Mouse (Mus musculus): ENCODE data around the gene Faim. TPM values are rescaled to one million over a fixed set of nuclear protein-coding genes. Genes with fewer than 3 reads are reported as not detected.
A peak's percentile ranks its signal among the peaks of the same experiment; 100 is the strongest.

Gene Faim
- polyA plus RNA-seq, 1 experiment from 2014 or later = 106 TPM

DNA sequence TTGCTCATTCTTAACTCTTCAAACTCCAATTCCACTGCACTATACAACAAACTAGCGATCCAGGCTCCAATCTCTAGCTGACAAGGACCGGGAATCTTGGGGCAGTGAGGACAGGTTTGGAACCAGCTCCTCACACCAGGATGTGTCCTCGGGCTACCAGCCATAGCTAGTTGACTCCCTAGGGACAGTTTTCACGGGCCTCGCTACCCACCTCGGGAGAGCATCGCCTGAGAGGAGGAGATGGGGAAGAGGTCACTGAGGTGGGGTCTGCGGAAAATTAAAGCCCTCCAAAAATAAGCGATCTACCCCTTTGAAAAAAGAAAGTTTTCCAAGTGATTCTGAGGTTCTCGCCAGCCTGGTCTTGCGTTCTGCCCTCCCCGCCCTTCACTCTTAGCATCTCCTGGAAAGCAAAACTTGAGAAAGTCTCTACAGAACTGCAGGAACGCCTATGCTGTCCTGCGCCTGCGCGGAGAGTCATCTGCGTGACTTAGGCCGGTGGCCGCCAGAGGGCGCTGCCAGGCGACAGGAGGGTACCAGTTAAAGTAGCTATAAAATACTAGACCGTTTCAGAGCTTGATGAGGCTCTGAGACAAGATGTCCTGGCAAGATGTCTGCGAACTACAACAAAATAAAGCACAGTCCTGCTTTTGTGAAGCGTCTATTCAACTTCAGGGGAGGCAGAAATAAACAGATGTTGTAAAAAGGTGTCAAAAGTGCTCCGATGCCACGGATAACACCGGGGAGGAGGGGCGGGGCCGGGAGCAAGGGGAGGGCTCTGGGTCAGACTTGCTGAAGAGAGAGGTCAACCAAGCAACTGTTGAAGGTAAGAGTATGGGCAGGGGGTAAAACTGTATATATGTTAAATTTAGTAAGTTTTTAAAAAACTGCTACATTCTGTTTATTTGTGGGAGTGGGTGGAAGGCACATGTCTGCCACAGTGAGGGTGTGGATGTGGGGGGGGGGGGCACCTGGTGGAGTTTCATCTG lies 6.4 kb upstream of the Faim start:
- H3K4me3 ChIP-seq = peak overlapping the region; percentile 25
- peak; percentile 87 for ATAC-seq (ENCODE audit: low read depth)
- peaks cover 22% of the 10 kb centered on the region for H3K4me1 ChIP-seq (replicated peaks)
- H3K4me2 ChIP-seq = peak overlapping the region; percentile 54
- peaks cover 57% of the 10 kb centered on the region for H3K27me3 ChIP-seq
- no peaks in the 10 kb centered on the region for H3K9me3 ChIP-seq
- peak overlapping the region; percentile 44; the same call in 1 of the 2 replicates for H3K9ac ChIP-seq
- no peaks in the 10 kb centered on the region for H3K36me3 ChIP-seq
- 4% methylated on average over 29 of the region's 29 CpGs for WGBS
- no peak overlapping the region for H3K27ac ChIP-seq (replicated peaks)

DNA sequence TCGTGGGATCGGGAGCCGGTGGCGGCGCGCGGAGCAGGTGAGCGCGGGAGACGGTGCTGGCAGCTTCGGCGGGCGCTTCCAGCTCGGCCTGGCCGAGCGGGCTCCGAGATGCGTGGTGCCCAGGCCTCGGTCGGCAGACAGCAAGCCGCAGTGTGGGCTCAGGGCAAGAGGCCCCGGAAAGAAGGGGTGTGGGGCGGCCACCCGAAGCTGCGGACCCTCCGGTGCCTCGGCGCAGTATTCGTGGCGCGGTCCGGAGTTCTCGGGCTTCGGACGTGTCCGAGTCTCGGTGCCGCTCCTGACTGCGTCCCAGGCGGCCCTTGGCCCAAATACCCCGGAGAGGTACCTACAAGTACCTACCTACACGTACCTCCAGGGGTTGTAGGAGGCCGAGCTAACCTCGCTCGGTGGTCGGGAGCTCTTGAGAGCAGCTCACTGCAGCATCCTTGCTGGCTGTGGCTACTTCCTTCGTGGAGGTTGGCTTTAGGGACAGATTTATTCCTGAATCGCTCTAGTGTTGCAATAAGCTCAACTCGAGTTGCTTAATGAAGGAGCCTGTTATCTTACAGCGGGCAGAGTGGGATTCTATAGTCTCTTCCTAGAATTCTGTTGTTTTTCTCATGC lies 413 bp downstream of the Faim start:
- peaks cover 29% of the 10 kb centered on the region for H3K4me1 ChIP-seq (replicated peaks)
- peak overlapping the region; percentile 89 for H3K9ac ChIP-seq
- WGBS = under 1% methylated on average over 44 of the region's 50 CpGs
- H3K27me3 ChIP-seq = peaks cover 17% of the 10 kb centered on the region
- peak overlapping the region; percentile 72 for H3K4me2 ChIP-seq
- no peaks in the 10 kb centered on the region for H3K9me3 ChIP-seq
- H3K4me3 ChIP-seq = peak overlapping the region; percentile 84
- peak; percentile 67 for ATAC-seq (ENCODE audit: low read depth)
- H3K27ac ChIP-seq (replicated peaks) = peak overlapping the region; percentile 75
- H3K36me3 ChIP-seq = no peaks in the 10 kb centered on the region

- H3K9ac ChIP-seq = peak overlapping the region; percentile 89
- H3K4me3 ChIP-seq = peak overlapping the region; percentile 84
- H3K27ac ChIP-seq (replicated peaks) = no peak overlapping the region; the same call in 1 of the 2 replicates
- WGBS = 58% methylated on average over 9 of the region's 9 CpGs
- H3K4me1 ChIP-seq (replicated peaks) = peaks cover 29% of the 10 kb centered on the region
- ATAC-seq (ENCODE audit: low read depth) = no peak
- H3K36me3 ChIP-seq = no peaks in the 10 kb centered on the region
- H3K4me2 ChIP-seq = peak overlapping the region; percentile 72
- H3K9me3 ChIP-seq = no peaks in the 10 kb centered on the region
- H3K27me3 ChIP-seq = peaks cover 15% of the 10 kb centered on the region
Observed at GRCm38 (mm10) chr9:98987131-98987530, 958 bp downstream of the Faim start.

DNA sequence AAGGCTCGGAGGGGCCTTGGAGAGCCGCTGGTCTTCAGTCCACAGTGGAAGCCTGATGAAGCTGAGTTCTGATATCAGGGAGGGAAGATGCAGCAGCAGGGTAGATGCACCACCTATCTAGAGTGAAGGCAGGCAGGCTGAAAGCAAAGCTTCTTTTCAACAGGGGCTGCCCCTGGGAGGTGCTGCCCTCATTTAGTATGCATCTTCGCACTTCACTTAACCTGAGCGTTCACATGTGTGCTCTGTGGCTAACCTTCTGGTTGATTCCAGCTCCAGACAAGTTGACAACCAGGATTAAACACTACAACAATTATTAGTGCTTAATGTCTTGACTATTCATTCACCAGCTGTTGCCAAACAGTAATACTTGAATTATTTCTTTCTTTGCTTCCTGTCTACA lies 7.9 kb downstream of the Faim start:
- Histone ChIP-seq H3K27me3 (no peaks in the 10 kb centered on the region), H3K4me1 (replicated peaks) (no peaks in the 10 kb centered on the region), H3K4me3 (no peak overlapping the region), H3K9me3 (no peaks in the 10 kb centered on the region), H3K27ac (replicated peaks) (no peak overlapping the region), H3K36me3 (peaks cover 39% of the 10 kb centered on the region), H3K4me2 (no peak overlapping the region), H3K9ac (no peak overlapping the region)
- 94% methylated on average over 4 of the region's 4 CpGs for WGBS
- ATAC-seq (ENCODE audit: low read depth) = no peak

DNA sequence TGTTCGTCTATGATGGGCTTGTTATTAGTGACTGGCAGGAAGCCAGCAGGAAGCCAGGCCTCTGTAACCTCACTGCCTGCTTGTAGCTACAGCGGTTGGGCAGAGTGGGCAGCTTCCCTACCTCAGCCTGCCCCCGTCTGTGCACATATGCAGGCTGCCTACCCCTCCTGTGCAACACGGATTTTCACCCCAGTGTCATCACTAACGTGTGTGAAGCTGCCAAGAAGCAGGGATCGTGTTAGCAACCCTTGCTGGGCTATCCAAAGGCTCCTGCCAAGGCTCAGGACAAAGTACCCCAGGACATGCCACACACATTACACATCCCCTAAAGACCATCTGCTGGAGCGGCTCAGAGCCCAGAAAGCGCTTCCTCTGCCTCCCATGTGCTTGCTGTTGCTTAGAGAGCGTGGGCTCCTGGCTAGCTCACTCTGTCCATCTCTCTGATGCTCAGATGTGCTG lies 13.7 kb downstream of the Faim start:
- H3K9ac ChIP-seq = no peak overlapping the region
- 87% methylated on average over 9 of the region's 9 CpGs for WGBS
- H3K9me3 ChIP-seq = no peaks in the 10 kb centered on the region
- H3K27me3 ChIP-seq = no peaks in the 10 kb centered on the region
- H3K36me3 ChIP-seq = peaks cover 69% of the 10 kb centered on the region
- no peak overlapping the region for H3K4me3 ChIP-seq
- H3K4me1 ChIP-seq (replicated peaks) = no peaks in the 10 kb centered on the region
- H3K4me2 ChIP-seq = no peak overlapping the region
- ATAC-seq (ENCODE audit: low read depth) = no peak
- no peak overlapping the region for H3K27ac ChIP-seq (replicated peaks)

GRCm38 (mm10) chr9:99001326-99001725 lies 15.2 kb downstream of the Faim start:
- H3K36me3 ChIP-seq = peaks cover 65% of the 10 kb centered on the region

GRCm38 (mm10) chr9:99009069-99009897 lies 23.1 kb downstream of the Faim start:
- Histone ChIP-seq H3K4me3 (no peak overlapping the region), H3K27me3 (no peaks in the 10 kb centered on the region), H3K4me2 (no peak overlapping the region), H3K4me1 (replicated peaks) (0 out of 2 replicates have a peak, but pooled peaks cover 3% of the 10 kb centered on the region), H3K27ac (replicated peaks) (no peak overlapping the region), H3K9ac (no peak overlapping the region), H3K9me3 (no peaks in the 10 kb centered on the region), H3K36me3 (peaks cover 8% of the 10 kb centered on the region)
- WGBS = 77% methylated on average over 12 of the region's 12 CpGs
- ATAC-seq (ENCODE audit: low read depth) = no peak

More at GRCm38 (mm10) chr9:99001326-99001725, 15.2 kb downstream of the Faim start:
- 92% methylated on average over 6 of the region's 6 CpGs for WGBS
- H3K4me1 ChIP-seq (replicated peaks) = no peaks in the 10 kb centered on the region
- no peak overlapping the region for H3K27ac ChIP-seq (replicated peaks)
- H3K9me3 ChIP-seq = no peaks in the 10 kb centered on the region
- no peak overlapping the region for H3K4me3 ChIP-seq
- no peaks in the 10 kb centered on the region for H3K27me3 ChIP-seq
- no peak overlapping the region for H3K4me2 ChIP-seq
- no peak overlapping the region for H3K9ac ChIP-seq
- no peak for ATAC-seq (ENCODE audit: low read depth)

DNA sequence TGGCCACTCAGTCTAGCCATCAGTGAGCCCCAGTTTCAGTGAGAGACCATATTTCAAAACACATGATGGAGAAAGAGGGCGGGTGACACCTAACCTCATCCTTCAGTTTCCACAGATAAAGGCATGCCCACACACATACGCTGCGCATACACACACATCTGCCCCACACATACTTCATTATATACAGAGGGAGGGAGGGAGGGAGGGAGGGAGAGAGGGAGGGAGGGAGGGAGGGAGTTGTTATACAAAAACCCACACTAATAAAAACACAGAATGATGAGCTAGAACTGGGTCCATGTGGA lies 23.7 kb downstream of the Faim start:
- Histone ChIP-seq H3K36me3 (peaks cover 8% of the 10 kb centered on the region), H3K4me3 (no peak overlapping the region), H3K4me2 (no peak overlapping the region), H3K27ac (replicated peaks) (no peak overlapping the region), H3K9me3 (no peaks in the 10 kb centered on the region), H3K27me3 (no peaks in the 10 kb centered on the region), H3K4me1 (replicated peaks) (0 out of 2 replicates have a peak, but pooled peaks cover 3% of the 10 kb centered on the region), H3K9ac (no peak overlapping the region)
- no peak for ATAC-seq (ENCODE audit: low read depth)
- WGBS = 98% methylated on average over 3 of the region's 3 CpGs

DNA sequence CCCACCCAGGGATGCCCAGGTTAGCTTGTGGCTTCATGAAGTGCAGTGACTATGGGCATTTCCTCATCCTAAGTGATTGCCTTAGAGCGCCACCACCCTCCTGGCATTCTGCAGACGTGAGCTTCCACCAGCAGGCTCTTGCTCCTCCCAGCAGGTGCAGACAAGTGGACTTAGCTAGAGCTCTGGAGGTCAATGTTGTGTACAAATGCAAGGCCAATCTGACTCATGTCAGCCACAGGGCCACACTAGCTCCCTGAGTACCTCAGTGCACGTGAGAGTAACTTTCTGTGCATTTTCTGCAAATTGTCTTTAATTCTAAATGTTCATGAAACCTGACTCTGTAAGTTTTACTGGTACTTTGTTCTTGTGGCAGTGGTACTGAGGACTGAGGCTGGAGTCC lies 30.1 kb downstream of the Faim start:
- Histone ChIP-seq H3K9ac (no peak overlapping the region), H3K27ac (replicated peaks) (no peak overlapping the region), H3K9me3 (no peaks in the 10 kb centered on the region), H3K27me3 (no peaks in the 10 kb centered on the region), H3K4me3 (no peak overlapping the region), H3K4me2 (no peak overlapping the region), H3K4me1 (replicated peaks) (no peaks in the 10 kb centered on the region), H3K36me3 (no peaks in the 10 kb centered on the region)
- no peak for ATAC-seq (ENCODE audit: low read depth)
- 78% methylated on average over 3 of the region's 3 CpGs for WGBS

DNA sequence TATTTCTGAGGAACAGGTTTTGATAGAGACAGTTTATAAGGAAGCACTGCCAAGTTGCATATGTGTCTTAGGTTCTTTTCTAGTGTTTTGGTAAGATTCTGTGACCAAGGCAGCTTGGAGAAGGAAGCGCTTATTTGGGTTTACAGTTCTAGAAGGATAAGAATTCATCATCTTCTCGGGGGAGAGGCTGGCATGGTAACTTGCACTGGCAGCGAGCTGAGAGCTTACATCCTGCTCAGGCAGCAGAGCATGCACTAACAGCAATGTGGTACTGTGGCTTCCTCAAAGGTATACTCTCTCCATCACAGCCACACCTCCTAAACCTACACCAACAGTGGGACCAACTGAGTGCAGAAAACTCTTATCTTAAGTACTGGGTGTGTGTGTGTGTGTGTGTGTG lies 30.6 kb downstream of the Faim start:
- H3K36me3 ChIP-seq = no peaks in the 10 kb centered on the region
- H3K27ac ChIP-seq (replicated peaks) = no peak overlapping the region
- no peak overlapping the region for H3K4me3 ChIP-seq
- no peak overlapping the region for H3K9ac ChIP-seq
- no peak for ATAC-seq (ENCODE audit: low read depth)
- no peak overlapping the region for H3K4me2 ChIP-seq
- no peaks in the 10 kb centered on the region for H3K9me3 ChIP-seq
- H3K27me3 ChIP-seq = no peaks in the 10 kb centered on the region
- H3K4me1 ChIP-seq (replicated peaks) = no peaks in the 10 kb centered on the region
- WGBS = 86% methylated on average over 3 of the region's 3 CpGs

- no peaks in the 10 kb centered on the region for H3K4me1 ChIP-seq (replicated peaks)
- H3K27ac ChIP-seq (replicated peaks) = no peak overlapping the region
- H3K9ac ChIP-seq = no peak overlapping the region
- no peaks in the 10 kb centered on the region for H3K36me3 ChIP-seq
- no peak overlapping the region for H3K4me2 ChIP-seq
- ATAC-seq (ENCODE audit: low read depth) = no peak
- no peak overlapping the region for H3K4me3 ChIP-seq
- H3K9me3 ChIP-seq = no peaks in the 10 kb centered on the region
- H3K27me3 ChIP-seq = no peaks in the 10 kb centered on the region
- WGBS = 84% methylated on average over 6 of the region's 6 CpGs
Observed at GRCm38 (mm10) chr9:99017679-99018078, 31.5 kb downstream of the Faim start.

GRCm38 (mm10) chr9:99021166-99021565 lies 35.0 kb downstream of the Faim start:
- H3K9ac ChIP-seq = no peak overlapping the region
- H3K27me3 ChIP-seq = no peaks in the 10 kb centered on the region
- H3K4me2 ChIP-seq = no peak overlapping the region
- H3K27ac ChIP-seq (replicated peaks) = no peak overlapping the region
- 7% methylated on average over 5 of the region's 5 CpGs for WGBS
- no peaks in the 10 kb centered on the region for H3K9me3 ChIP-seq
- no peaks in the 10 kb centered on the region for H3K36me3 ChIP-seq
- no peaks in the 10 kb centered on the region for H3K4me1 ChIP-seq (replicated peaks)
- H3K4me3 ChIP-seq = no peak overlapping the region
- ATAC-seq (ENCODE audit: low read depth) = no peak

Data from neural tube, embryonic 13.5 days (tissue).